Mouse (Mus musculus): ENCODE measurements around the gene Rps6ka5.

Gene Rps6ka5

DNA sequence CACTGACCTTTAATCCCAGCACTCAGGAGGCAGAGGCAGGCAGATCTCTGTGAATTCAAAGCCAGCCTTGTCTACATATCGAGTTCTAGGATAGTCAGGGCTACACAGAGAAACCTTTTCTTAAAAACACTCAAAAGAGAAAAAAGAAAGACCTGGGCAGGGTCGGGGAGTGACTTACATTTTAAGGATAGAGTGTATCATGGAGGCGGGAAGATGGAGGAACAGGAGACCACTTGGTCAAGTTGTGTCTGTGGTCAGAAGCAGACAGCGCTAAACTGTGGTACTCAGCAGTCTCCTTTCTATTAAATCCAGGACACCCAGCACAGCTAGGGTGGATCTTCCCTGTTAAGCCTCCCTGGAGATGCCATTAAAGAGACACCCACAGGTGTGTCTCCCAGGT lies at the start of gene Rps6ka5:
Gene Rps6ka5 (minus strand): TSS at position 333 of the 400 bp plus-strand sequence.
- no peak for DNase-seq (ENCODE audit: low read depth, low spot score)

DNA sequence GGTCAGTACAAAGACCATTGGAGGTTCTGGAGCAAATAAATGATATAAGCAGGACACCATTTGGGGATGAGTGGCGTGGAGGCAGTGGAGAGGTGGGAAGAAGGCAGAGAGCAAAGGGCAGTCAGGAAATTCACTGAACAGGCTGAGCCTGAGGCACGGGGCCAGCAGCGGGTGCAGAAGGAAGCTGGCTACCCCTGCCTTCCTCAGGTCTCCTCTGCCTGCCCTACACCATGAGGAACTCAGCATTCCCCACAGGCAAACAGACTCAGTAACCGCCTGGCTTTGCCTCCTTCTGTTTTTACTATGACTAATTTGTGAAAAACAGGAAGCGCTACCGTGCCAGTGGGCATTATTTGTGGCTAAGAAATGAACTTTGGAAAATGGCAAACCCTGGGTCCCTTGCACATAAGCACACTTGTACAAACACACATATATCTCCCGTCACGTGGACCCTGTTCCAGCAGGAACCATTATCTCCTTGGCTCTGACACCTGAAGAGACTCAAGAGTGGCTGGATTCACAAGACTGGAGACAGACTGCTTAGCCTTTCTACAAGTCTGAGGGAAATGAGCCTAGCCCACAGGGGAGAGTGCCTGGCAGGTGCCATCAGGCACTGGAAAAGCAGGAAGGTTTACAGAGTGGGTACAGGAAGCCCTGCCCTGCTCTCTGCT lies 49.3 kb upstream of the Rps6ka5 start:
- no peak for DNase-seq (ENCODE audit: low read depth, low spot score)

DNA sequence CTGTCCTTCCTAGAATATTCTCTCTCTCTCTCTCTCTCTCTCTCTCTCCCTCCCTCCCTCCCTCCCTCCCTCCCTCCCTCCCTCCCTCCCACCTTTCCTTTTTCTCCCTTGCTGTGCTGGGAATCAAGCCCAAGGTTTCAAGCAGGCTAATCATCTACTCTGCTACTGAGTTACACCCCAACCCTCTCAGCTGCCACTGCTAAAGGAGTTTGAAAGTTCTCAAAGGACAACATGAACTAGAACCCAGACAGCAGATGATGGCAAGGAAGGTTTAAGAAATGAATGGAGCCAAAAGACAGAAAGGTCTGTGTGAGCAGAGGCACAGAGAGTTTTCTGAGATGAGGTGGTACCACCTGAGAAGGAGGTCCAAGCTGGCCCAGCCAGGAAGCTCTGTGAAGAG lies 48.5 kb upstream of the Rps6ka5 start:
- no peak for DNase-seq (ENCODE audit: low read depth, low spot score)

DNA sequence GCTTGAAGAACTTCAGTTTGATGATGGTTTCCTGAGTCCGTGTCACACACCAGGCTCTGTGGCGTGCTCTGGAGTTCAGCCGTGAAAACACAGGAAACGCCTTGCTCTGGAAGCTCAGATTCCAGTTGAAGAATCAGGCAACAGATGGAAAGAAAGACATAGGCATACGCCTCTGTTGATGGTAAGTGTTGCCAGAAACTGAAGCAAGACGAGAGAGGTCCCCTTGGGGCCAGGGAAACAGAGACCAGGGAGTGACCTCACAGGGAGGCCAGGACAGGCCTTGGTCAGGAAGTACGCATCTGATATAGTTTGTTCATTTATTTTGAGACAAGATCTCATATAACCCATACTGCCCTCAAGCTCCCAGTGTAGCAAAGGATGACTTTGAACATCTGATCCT lies 48.0 kb upstream of the Rps6ka5 start:
- no peak for DNase-seq (ENCODE audit: low read depth, low spot score)

DNA sequence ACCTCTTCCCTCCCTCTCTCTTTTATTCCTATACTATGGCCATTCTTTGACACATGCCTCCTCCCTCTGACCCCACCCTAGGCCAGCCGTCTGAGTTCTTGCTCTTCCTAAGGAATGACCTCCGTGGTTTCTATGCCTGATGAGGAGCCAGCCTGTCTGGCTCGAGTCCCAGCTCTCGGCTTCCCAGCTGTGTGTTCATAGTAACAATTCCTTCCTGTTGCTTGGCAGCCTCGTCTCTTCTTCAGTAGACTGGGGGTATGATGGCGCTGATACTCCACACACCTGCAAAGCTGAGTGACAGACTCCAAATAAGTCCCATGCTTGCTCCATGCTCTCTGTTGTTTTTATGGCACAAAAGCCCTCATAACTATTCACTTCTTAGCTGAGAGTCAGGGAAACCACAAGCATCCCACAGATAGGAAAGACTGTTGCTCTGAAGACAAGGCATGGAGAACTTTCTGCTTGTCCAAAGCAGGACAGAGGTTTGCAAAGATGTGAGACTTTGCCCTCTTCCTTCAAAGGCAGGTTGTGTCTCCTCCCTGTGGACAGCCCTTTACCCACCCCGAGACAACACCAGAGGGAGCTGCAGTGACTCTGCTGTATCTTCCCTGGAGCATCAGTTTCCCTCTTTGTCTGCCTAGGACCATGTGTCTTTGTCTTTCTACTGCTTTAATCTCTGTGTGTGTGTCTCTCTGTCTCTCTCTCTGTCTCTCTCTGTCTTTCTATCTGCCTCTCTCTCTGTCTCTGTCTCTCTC lies 45.6 kb upstream of the Rps6ka5 start:
- no peak for DNase-seq (ENCODE audit: low read depth, low spot score)

DNA sequence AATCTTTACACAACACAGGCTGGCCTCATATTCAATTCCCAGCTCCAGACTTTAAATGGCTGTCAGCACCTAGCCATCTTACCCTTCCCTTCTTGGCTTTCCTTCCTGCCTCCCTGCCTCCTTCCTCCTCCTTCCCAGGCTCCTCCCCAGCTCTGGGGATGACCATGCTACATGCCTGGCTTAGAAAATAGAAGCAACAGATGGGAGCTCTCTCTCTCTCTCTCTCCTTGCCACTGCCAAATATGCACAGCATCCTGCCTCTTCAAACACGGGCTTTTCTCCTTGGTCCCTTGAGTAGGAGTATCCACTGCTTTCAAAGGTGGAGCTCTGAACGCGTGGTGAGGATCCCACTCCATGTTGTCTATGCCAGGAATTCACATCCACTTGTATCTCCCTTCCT lies 44.0 kb upstream of the Rps6ka5 start:
- DNase-seq (ENCODE audit: low read depth, low spot score) = no peak

DNA sequence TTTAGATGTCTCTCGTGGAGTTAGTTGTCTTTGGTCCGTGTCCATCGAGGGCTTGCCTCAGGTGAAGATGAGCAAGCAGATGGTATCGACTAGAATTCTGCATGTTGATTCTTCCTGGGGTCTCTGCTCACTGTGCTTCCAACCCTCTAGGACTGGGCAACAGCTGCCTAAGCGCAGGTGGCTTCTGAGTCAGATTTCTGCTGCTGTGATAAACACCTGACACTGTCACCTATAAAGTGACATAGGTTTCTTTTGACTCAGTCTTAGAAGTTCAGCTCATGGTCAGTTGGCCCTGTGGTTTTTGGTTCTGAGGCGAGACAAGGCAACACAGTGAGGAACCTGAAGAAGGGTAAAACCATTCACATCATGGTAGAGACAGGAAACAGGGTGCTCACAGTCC lies 43.1 kb upstream of the Rps6ka5 start:
- DNase-seq (ENCODE audit: low read depth, low spot score) = no peak

DNA sequence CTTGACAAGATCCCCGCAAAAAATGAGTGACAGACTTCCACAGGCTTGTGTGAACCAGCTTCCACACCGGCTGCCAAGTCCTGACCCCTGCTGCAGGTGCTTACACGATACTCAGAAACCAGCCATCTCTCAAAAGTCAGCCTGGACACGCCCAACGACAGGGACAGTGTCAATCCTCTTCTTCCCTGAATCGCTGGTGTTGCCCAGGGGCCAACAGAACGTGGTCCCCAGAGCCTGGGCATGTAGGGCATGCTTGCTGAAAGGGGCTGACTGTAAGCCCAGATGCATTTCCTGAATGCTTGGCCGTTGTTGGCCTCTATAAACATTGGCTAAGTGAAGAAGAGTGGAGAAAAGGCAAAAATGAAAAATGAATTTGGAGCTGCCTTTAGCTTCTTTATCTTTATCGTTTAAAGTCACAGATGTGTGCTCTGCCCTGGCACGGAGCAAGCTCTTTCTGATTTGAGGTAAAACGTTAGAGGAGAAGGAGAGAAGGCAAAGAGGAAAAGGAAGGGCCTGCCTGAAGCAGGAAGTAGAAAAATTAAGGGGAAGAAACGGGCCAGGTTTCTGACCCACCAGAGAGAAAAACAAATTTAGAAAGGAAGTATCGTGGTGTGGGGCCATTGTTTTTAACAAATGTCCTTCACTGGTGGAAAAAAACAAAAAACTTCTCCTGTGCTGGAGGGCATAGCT lies 37.7 kb upstream of the Rps6ka5 start:
- no peak for DNase-seq (ENCODE audit: low read depth, low spot score)

DNA sequence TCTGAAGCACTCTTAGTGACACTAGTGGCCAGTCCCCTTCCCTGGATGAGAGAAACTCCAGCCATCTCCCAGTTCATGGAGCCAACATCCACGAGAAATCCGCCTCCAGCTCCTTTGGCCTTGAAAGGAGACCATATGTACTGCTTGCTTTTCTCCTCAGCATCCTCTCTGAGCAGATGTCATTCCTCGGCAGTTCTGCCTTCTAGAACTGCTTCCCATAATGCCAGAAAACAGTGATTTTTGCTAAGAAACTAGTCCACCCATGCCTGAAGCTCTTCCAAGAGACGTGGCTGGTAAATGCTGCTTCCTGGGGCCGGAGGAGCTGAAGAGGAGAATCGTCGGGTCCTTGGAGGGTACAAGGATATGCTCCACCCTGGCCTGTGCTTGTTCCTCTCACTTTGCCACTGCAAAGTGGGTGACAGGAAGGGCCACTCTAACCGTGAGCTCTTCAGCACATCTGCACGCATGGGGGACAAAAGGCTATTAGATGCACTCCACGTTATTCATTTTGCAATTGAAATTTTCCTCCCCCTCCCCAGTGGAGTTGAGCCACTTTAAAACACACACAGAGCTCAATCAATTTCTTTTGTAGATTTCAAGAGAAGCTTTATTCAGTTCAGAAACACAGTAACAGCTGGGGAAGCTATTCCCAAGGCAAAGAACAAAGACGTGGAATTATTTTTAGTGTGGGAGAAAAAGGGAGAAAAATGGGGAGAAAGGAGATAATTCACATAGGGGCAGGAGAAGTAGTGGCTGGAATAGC lies 36.1 kb upstream of the Rps6ka5 start:
- no peak for DNase-seq (ENCODE audit: low read depth, low spot score)

DNA sequence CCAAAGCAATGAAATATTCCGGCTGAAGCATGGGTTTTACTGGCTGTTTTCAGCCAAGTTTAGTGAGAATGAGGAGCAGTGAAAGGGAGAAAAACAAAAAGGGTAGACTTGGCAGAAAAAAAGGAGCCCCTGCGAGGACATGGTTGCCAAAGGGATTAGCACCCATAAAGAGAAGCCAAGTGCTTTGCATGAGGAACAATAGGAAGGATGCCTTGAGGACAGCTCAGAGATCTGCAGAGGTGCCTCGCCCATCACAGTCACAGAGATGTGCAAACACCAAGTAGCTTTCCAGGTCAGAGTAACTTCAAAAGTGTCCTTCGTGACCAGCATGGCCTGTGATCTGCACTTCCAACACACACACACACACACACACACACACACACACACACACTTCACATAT lies 30.6 kb upstream of the Rps6ka5 start:
- DNase-seq (ENCODE audit: low read depth, low spot score) = no peak

DNA sequence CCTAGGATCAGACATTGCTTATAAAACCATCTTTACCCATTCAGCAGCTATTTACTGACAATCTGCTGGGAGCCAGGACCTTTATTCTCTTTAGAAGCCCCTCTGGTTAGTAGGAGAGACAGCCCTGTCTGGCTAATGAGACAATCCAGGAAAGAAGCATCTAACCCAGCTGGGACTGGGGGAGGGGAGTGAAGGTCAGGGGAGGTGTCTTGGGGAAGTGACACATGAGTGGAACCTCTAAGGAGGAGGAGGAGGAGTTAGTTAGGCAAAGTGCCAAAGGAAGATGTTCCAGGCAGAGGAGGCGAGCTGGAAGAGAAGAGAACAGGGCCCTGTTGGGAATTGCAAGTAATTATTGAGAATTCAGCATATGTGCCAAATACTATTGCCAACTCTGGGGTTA lies 26.9 kb upstream of the Rps6ka5 start:
- DNase-seq (ENCODE audit: low read depth, low spot score) = no peak

DNA sequence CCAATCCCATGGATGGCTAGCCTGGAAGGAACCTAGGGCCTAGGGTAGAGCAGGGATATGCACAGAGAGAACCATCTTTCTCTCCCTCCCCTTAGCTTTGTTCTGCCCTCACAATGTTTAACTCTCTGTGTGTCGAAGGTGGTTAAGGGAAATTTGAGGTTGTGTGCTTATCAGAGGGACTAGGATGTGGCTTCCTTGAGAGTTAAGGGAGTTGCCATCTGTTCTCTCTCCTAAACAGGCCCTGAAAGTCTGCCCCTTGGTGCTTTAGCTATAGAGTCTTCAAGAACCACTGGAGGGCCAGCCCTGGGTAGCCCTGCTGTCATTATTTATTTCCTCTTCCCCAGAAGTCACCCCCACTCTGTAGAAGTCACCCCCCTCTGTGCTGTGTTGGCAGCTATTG lies 26.2 kb upstream of the Rps6ka5 start:
- no peak for DNase-seq (ENCODE audit: low read depth, low spot score)

DNA sequence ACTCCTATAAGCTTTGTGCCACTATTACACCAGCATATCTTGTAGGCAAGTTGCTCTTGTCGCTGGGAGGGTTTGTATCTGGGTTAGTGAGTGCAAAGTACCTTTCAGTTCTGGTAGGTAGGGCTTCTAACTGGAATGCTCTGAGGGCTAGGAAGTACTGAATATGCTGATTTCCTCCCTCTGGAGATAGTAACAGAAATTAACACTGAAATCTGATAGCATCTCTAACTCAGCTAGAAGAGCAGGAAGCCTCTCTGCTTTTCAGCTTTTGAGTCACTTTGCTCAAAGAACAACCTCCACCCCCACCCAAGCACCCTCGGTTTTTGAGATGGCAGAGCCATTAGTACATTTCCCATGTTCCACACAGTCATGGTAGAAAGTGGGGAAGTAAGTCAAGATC lies 15.7 kb upstream of the Rps6ka5 start:
- DNase-seq (ENCODE audit: low read depth, low spot score) = no peak

DNA sequence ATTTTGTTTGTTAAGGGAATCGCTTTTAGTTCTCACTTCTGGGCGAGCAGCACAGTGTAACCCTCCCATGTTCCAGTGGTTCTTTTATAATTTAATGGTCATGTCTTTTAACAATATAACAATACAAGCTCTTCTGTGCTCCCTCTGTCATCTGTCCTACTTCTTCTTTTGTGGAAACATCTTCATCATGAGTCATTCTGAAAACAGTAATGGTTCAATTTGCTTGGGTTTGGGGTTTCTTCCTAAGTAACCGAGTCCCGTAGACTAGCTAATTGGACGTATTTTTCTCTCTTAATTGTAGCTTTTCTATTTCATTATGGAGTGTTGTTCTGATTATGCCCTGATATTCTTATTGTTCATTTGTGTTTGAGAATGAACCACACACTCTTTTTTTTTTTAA lies 13.5 kb upstream of the Rps6ka5 start:
- DNase-seq (ENCODE audit: low read depth, low spot score) = no peak

DNA sequence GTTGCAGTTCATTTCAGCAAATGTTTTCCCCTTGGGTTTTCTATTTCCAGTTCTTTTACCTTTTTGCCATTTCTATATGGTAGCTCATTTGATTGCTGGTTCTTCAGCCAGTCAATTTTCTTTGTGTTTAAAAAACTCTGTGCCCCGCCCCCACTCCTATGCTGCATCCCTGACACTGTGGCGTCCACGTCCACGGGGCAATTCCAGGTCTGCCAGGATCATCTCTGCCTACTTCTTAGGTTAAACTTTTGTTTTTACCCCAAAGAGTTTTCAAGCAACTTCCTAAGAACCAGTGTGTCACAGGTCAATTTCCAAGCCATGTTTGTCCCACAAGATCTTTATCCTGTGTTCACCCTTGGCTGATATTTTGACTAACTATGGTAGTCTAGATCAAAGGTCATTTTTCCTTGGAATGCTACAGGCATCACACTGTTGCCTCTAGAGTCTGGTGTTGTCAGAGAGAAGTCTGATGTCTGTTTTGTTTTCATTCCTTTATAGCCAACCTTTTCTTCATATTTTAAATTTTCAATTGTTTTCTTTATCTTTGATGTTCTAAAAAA lies 12.3 kb upstream of the Rps6ka5 start:
- DNase-seq (ENCODE audit: low read depth, low spot score) = no peak

DNA sequence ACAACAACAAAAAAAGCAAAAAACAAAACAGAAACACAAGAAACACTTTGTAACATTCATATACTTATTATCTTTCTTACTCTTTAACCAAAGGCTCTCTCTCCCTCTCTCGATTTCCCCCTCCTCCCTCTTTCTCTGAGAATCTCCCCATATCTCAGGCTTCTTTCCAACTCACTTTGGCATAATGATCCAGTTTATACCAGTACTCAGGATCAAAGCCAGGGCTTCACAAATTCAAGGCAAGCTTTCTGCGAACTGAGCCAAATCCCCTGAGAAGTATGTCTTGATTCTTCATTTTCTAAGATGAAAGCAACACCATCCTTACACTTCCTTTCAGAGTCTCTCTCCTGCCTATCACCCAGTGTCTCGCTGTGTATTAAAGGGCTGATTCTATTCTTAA lies 11.7 kb upstream of the Rps6ka5 start:
- DNase-seq (ENCODE audit: low read depth, low spot score) = no peak

DNA sequence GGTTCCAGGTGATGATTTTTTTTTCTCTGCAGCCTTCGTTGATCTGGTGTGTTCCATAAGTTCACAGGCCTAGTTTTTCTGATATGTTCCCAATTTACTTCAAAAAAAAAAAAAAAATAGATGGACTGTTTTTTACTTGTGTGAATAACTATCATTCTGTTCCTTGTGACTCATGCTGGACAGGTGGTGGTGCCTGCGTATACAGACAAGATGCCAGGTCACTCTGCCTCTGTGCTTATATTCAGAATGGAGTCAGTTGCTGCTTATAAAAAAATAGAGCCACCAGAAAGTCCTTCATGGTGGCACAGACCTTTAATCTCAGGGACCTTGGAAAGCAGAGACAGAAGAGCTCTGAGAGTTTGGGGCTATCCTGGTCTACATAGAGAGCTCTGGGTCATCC lies 8.8 kb upstream of the Rps6ka5 start:
- no peak for DNase-seq (ENCODE audit: low read depth, low spot score)

DNA sequence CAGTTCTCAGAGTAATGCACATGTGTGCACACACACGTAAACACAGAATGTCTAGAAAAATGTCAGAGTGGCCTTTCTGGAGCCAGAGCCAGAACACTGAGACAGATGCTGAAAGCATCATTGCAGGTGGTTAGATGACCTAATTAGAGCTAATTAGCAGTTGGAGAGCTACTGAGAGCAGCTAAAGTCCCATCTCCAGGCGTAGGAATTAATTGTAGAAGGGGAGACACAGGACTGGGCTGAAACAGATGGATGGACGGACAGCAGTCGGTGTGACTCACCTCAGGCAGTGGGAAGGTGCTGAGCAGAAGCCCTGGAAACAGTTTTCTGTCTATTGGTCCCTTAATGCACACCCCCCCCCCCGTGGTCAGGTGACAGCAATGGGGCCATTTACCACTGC lies 8.4 kb upstream of the Rps6ka5 start:
- no peak for DNase-seq (ENCODE audit: low read depth, low spot score)

DNA sequence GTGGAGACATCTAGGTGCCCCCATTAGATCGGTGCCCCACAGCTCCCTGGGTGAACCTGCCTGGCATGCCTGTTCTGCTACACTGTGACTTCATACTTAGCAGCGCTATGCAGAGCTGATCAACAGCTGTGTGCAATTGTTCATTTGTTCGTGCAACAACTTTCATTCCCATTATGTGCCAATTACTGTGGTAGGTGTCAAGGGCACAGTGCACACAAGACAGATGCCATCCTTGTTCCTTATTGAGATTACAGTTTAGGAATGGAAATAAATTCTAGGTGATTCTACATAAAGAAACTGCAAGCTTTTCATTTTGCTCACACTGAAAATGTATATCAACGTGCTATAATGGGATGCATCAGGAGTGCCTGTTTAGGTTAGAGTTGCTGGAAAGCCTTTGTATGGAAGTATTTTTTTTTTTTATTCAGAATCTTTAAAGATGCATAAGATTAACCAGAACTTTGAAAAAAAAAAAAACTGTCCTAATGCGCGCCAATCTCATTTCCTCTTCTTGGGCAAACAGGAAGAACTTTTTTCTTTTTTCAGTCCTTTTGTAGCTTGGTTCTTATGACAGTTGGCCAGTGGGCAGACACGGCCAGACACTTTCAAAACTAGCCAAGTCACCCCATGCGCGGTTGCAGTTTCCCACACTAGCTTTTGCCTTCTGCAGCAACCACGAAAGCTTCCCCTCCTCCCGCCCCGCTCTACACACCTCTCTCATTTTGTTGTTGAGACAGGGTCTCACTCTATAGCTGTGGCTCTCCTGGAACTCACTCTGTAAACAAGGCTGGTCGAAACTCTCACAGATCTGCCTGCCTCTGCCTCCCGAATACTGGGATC lies 2.1 kb upstream of the Rps6ka5 start:
- DNase-seq (ENCODE audit: low read depth, low spot score) = no peak

DNA sequence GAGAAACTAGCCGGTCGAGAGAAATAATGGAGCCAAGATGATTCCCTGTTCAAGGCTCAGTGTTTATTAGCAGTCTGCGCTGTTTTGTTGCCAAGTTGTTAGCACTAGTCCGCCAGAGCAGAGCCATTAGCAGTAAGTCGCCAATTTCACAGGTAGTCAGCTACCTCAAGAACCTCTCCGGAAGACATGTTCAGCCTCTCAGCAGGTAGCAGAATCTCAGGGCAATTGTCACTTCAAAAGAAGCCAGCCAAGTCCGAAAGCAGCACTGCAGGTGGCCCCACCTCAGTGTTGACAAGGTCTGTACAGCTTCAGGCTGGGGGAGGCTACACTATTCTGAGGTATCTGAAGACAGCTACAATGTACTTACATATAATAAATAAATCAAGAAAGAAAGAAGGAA lies 1.1 kb upstream of the Rps6ka5 start:
- no peak for DNase-seq (ENCODE audit: low read depth, low spot score)

DNA sequence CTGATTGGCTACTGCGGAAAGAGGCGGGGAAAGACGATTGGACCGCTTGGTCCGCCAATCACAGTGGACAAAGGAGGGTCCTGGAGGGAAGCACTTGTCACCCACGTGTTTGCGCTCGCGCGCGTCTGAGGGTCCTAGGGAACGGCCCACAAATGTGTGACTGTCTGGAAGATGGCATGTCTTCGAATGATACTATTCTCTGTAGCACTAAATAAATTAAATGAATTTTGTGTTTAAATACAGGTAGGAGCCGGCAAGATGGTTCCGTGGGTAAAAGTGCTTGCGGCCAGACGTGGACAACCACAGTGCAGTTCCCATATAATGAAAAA lies 1.4 kb downstream of the Rps6ka5 start:
- no peak for DNase-seq (ENCODE audit: low read depth, low spot score)

Measured in forelimb bud, embryonic 11.5 days (tissue).